Mouse (Mus musculus) C3H10T1/2 (cell line): Measurements from ENCODE around the gene Psapl1. TPM values are rescaled to one million over a fixed set of nuclear protein-coding genes. Genes with fewer than 3 reads are reported as not detected.

Experiments used
- polyA plus RNA-seq, 2 experiments: library from polyadenylated mRNA; unstranded; fragments of >200 nt; fragmentation: generic; extraction: Trizol; gene quantifications; one replicate each; pipeline ENCODE4 v1.2.1; 2012; ENCODE audit warnings: missing spikeins in 2 of 2

The Psapl1 gene
- polyA plus RNA-seq, result under 1 TPM in 1 of 2 experiments, not detected in 1; 0.05 TPM

GRCm38 (mm10) chr5:36203916-36204315 is at the start of gene Psapl1:
Gene Psapl1 (plus strand): TSS chr5:36204021.

Other genes starting within 250 kb of the Psapl1 start
- gene Sorcs2, start 194.1 kb downstream of the Psapl1 start, polyA plus RNA-seq, result 1 to 10 TPM; 2.1 to 5.9 TPM